Mouse (Mus musculus) embryonic facial prominence, embryonic 14.5 days (tissue): ENCODE data around the gene Ypel4. TPM values are rescaled to one million over a fixed set of nuclear protein-coding genes. Genes with fewer than 3 reads are reported as not detected.

Source experiments
- ATAC-seq: fragments of 200-750 bp; cut with Nextera tagmentation; 2 replicates; pipeline ENCODE4 v1.8.0; 2017; ENCODE audit warnings: low read depth, moderate number of reproducible peaks, moderate TSS enrichment
- DNase-seq: peaks from one replicate; pipeline ENCODE4 v3.0.0-alpha.2; 2015; ENCODE audit warnings: low spot score
- H3K27ac ChIP-seq: fragments of 300-500 bp; sonication (generic); replicated peaks from 2 replicates; pipeline ENCODE4 v1.5.1; 2014; ENCODE audit warnings: low read depth, mild to moderate bottlenecking, low read length, moderate library complexity
- H3K27me3 ChIP-seq: fragments of 300-500 bp; sonication (generic); replicated peaks from 2 replicates; pipeline ENCODE4 v1.6.1; 2014; ENCODE audit warnings: low read length; ENCODE audit not compliant: control insufficient read depth, insufficient read depth
- H3K36me3 ChIP-seq: fragments of 300-500 bp; sonication (generic); 2 replicates; pipeline ENCODE4 v1.6.1; 2014; ENCODE audit warnings: low read length, mixed read lengths; ENCODE audit not compliant: control insufficient read depth, insufficient read depth
- H3K4me1 ChIP-seq: fragments of 300-500 bp; sonication (generic); 2 replicates; pipeline ENCODE4 v1.6.1; 2014; ENCODE audit warnings: antibody characterized with exemption, low read length; ENCODE audit not compliant: control insufficient read depth, insufficient read depth
- H3K4me2 ChIP-seq: fragments of 300-500 bp; sonication (generic); 2 replicates; pipeline ENCODE4 v1.6.1; 2014; ENCODE audit warnings: low read depth, mild to moderate bottlenecking, low read length, moderate library complexity, mixed read lengths
- H3K4me3 ChIP-seq: fragments of 300-500 bp; sonication (generic); 2 replicates; pipeline ENCODE4 v1.5.1; 2014; ENCODE audit warnings: low read depth, mild to moderate bottlenecking, low read length
- H3K9ac ChIP-seq: fragments of 300-500 bp; sonication (generic); 2 replicates; pipeline ENCODE4 v1.6.1; 2014; ENCODE audit warnings: low read depth, mild to moderate bottlenecking, low read length, moderate library complexity, mixed read lengths
- H3K9me3 ChIP-seq: fragments of 300-500 bp; sonication (generic); 2 replicates; pipeline ENCODE4 v1.6.1; 2016; ENCODE audit warnings: low read length; ENCODE audit not compliant: control insufficient read depth
- WGBS: fragments of 180-500 bp; shearing (Covaris S2); extraction: QIAGEN DNeasy Blood & Tissue Kit; methylation state at CpG from one replicate; pipeline ENCODE4 v1.1.7; 2014; 5-methylcytosine and 5-hydroxymethylcytosine counted together
- polyA plus RNA-seq: library from polyadenylated mRNA; unstranded; fragments of >200 nt; fragmentation: Nextera tagmentation; extraction: Ambion mirVana; gene quantifications from 2 replicates; pipeline ENCODE4 v1.2.1, GENCODE M21; 2014

Ypel4 gene
- polyA plus RNA-seq, 1 experiment from 2014 or later, result 5.5 TPM

- H3K4me3 ChIP-seq, result peak overlapping the region; percentile 47
- DNase-seq, result no peak
- 2% methylated on average over 2 of the region's 2 CpGs for WGBS
- no peak overlapping the region for H3K27ac ChIP-seq
- peak overlapping the region; percentile 70 for H3K4me2 ChIP-seq
- peak overlapping the region; percentile 68 for H3K9ac ChIP-seq
- no peaks in the 10 kb centered on the region for H3K27me3 ChIP-seq
- H3K4me1 ChIP-seq, result peaks cover 46% of the 10 kb centered on the region
- H3K36me3 ChIP-seq, result no peaks in the 10 kb centered on the region
- H3K9me3 ChIP-seq, result no peaks in the 10 kb centered on the region
- no peak for ATAC-seq
These were observed 1.1 kb downstream of the Ypel4 start for GRCm38 (mm10) chr2:84734919-84735318.

- H3K36me3 ChIP-seq, result peaks cover 1% of the 10 kb centered on the region; the same call in 1 of the 2 replicates
- H3K9me3 ChIP-seq, result no peaks in the 10 kb centered on the region
- 16% methylated on average over 7 of the region's 7 CpGs for WGBS
- no peak for ATAC-seq
- H3K4me2 ChIP-seq, result peak overlapping the region; percentile 70
- H3K9ac ChIP-seq, result peak overlapping the region; percentile 25; the same call in 1 of the 2 replicates
- peaks cover 47% of the 10 kb centered on the region for H3K4me1 ChIP-seq
- no peaks in the 10 kb centered on the region for H3K27me3 ChIP-seq
- H3K4me3 ChIP-seq, result peak overlapping the region; percentile 47
- no peak for DNase-seq
- no peak overlapping the region for H3K27ac ChIP-seq
These were observed 1.6 kb downstream of the Ypel4 start for GRCm38 (mm10) chr2:84735346-84735920.

GRCm38 (mm10) chr2:84736312-84737161 is 2.7 kb downstream of the Ypel4 start:
- DNase-seq (peak; percentile 23), ATAC-seq (no peak)
- Histone ChIP-seq H3K9ac (no peak overlapping the region), H3K36me3 (peaks cover 9% of the 10 kb centered on the region; the same call in 1 of the 2 replicates), H3K27ac (no peak overlapping the region), H3K4me1 (peaks cover 54% of the 10 kb centered on the region), H3K27me3 (no peaks in the 10 kb centered on the region), H3K4me2 (peak overlapping the region; percentile 70), H3K4me3 (peak overlapping the region; percentile 8; the same call in 1 of the 2 replicates), H3K9me3 (no peaks in the 10 kb centered on the region)
- WGBS, result 3% methylated on average over 25 of the region's 27 CpGs

- Histone ChIP-seq H3K9me3 (no peaks in the 10 kb centered on the region), H3K4me1 (peaks cover 61% of the 10 kb centered on the region), H3K36me3 (peaks cover 9% of the 10 kb centered on the region; the same call in 1 of the 2 replicates), H3K27ac (peak overlapping the region; percentile 10), H3K4me2 (peak overlapping the region; percentile 70; the same call in 1 of the 2 replicates), H3K9ac (no peak overlapping the region), H3K27me3 (no peaks in the 10 kb centered on the region), H3K4me3 (no peak overlapping the region)
- 5% methylated on average over 8 of the region's 8 CpGs for WGBS
- DNase-seq, result peak; percentile 65
- no peak for ATAC-seq
These were observed 3.6 kb downstream of the Ypel4 start for GRCm38 (mm10) chr2:84737451-84737925.

GRCm38 (mm10) chr2:84738271-84738911 is 4.5 kb downstream of the Ypel4 start:
- peaks cover 9% of the 10 kb centered on the region; the same call in 1 of the 2 replicates for H3K36me3 ChIP-seq
- no peak overlapping the region; the same call in 1 of the 2 replicates for H3K9ac ChIP-seq
- ATAC-seq, result peak; percentile 16; the same call in 1 of the 2 replicates

GRCm38 (mm10) chr2:84740608-84741333 is 6.9 kb downstream of the Ypel4 start:
- no peaks in the 10 kb centered on the region for H3K27me3 ChIP-seq
- peak overlapping the region; percentile 91; the same call in 1 of the 2 replicates for H3K4me3 ChIP-seq
- H3K36me3 ChIP-seq, result peaks cover 9% of the 10 kb centered on the region; the same call in 1 of the 2 replicates
- peaks cover 57% of the 10 kb centered on the region for H3K4me1 ChIP-seq
- DNase-seq, result no peak
- H3K9ac ChIP-seq, result 0 out of 2 replicates have a peak overlapping the region, but pooled peaks have one; percentile 2
- peak overlapping the region; percentile 70 for H3K4me2 ChIP-seq
- 76% methylated on average over 15 of the region's 15 CpGs for WGBS
- no peaks in the 10 kb centered on the region for H3K9me3 ChIP-seq
- H3K27ac ChIP-seq, result no peak overlapping the region
- no peak for ATAC-seq

More at GRCm38 (mm10) chr2:84738271-84738911, 4.5 kb downstream of the Ypel4 start:
- H3K27me3 ChIP-seq, result no peaks in the 10 kb centered on the region
- WGBS, result 2% methylated on average over 12 of the region's 12 CpGs
- peak overlapping the region; percentile 70 for H3K4me2 ChIP-seq
- no peaks in the 10 kb centered on the region for H3K9me3 ChIP-seq
- no peak overlapping the region for H3K4me3 ChIP-seq
- H3K4me1 ChIP-seq, result peaks cover 61% of the 10 kb centered on the region
- peak; percentile 82 for DNase-seq
- peak overlapping the region; percentile 10; the same call in 1 of the 2 replicates for H3K27ac ChIP-seq

GRCm38 (mm10) chr2:84741841-84742450 is 8.1 kb downstream of the Ypel4 start:
- peak overlapping the region; percentile 99 for H3K27ac ChIP-seq
- peaks cover 9% of the 10 kb centered on the region; the same call in 1 of the 2 replicates for H3K36me3 ChIP-seq
- H3K4me1 ChIP-seq, result peaks cover 45% of the 10 kb centered on the region
- WGBS, result 4% methylated on average over 5 of the region's 5 CpGs
- DNase-seq (no peak), ATAC-seq (no peak)
- H3K4me3 ChIP-seq, result peak overlapping the region; percentile 91
- H3K9me3 ChIP-seq, result no peaks in the 10 kb centered on the region
- no peaks in the 10 kb centered on the region for H3K27me3 ChIP-seq
- peak overlapping the region; percentile 99 for H3K9ac ChIP-seq
- H3K4me2 ChIP-seq, result peak overlapping the region; percentile 70
